Mouse (Mus musculus) intestine, embryonic 16.5 days (tissue): ENCODE data around the gene Ap2a1. TPM values are rescaled to one million over a fixed set of nuclear protein-coding genes. Genes with fewer than 3 reads are reported as not detected.
A peak's percentile ranks its signal among the peaks of the same experiment; 100 is the strongest.

ENCODE experiments used
- ATAC-seq: fragments of 200-750 bp; cut with Nextera tagmentation; 2 replicates; pipeline ENCODE4 v1.8.0; 2017; ENCODE audit warnings: moderate TSS enrichment, moderate library complexity
- H3K27ac ChIP-seq: fragments of 300-500 bp; sonication (generic); 2 replicates; pipeline ENCODE4 v1.5.1; 2014; ENCODE audit warnings: mild to moderate bottlenecking, low read length
- H3K27me3 ChIP-seq: fragments of 300-500 bp; sonication (generic); replicated peaks from 2 replicates; pipeline ENCODE4 v1.6.1; 2014; ENCODE audit warnings: low read length, control low read depth, mixed read lengths; ENCODE audit not compliant: control insufficient read depth, insufficient read depth
- H3K36me3 ChIP-seq: fragments of 300-500 bp; sonication (generic); 2 replicates; pipeline ENCODE4 v1.6.1; 2014; ENCODE audit warnings: low read length, control low read depth; ENCODE audit not compliant: control insufficient read depth, insufficient read depth
- H3K4me1 ChIP-seq: fragments of 300-500 bp; sonication (generic); 2 replicates; pipeline ENCODE4 v1.6.1; 2014; ENCODE audit warnings: low read length, control low read depth, mixed read lengths; ENCODE audit not compliant: control insufficient read depth, insufficient read depth
- H3K4me2 ChIP-seq: fragments of 300-500 bp; sonication (generic); 2 replicates; pipeline ENCODE4 v1.6.1; 2014; ENCODE audit warnings: low read depth, low read length, control low read depth
- H3K4me3 ChIP-seq: fragments of 300-500 bp; sonication (generic); 2 replicates; pipeline ENCODE4 v1.5.1; 2014; ENCODE audit warnings: mild to moderate bottlenecking, low read length
- H3K9ac ChIP-seq: fragments of 300-500 bp; sonication (generic); 2 replicates; pipeline ENCODE4 v1.6.1; 2014; ENCODE audit warnings: low read depth, low read length
- H3K9me3 ChIP-seq: fragments of 300-500 bp; sonication (generic); 2 replicates; pipeline ENCODE4 v1.6.1; 2016; ENCODE audit warnings: low read length, control low read depth; ENCODE audit not compliant: control insufficient read depth
- WGBS: fragments of 180-500 bp; shearing (Covaris S2); extraction: QIAGEN DNeasy Blood & Tissue Kit; methylation state at CpG from one replicate; pipeline ENCODE4 v1.1.7; 2014; 5-methylcytosine and 5-hydroxymethylcytosine counted together
- polyA plus RNA-seq: library from polyadenylated mRNA; unstranded; fragments of >200 nt; fragmentation: Nextera tagmentation; extraction: Ambion mirVana; gene quantifications from 2 replicates; pipeline ENCODE4 v1.2.1, GENCODE M21; 2015

Gene Ap2a1
- polyA plus RNA-seq: 56.8 and 61.2 TPM in 2 replicates

DNA sequence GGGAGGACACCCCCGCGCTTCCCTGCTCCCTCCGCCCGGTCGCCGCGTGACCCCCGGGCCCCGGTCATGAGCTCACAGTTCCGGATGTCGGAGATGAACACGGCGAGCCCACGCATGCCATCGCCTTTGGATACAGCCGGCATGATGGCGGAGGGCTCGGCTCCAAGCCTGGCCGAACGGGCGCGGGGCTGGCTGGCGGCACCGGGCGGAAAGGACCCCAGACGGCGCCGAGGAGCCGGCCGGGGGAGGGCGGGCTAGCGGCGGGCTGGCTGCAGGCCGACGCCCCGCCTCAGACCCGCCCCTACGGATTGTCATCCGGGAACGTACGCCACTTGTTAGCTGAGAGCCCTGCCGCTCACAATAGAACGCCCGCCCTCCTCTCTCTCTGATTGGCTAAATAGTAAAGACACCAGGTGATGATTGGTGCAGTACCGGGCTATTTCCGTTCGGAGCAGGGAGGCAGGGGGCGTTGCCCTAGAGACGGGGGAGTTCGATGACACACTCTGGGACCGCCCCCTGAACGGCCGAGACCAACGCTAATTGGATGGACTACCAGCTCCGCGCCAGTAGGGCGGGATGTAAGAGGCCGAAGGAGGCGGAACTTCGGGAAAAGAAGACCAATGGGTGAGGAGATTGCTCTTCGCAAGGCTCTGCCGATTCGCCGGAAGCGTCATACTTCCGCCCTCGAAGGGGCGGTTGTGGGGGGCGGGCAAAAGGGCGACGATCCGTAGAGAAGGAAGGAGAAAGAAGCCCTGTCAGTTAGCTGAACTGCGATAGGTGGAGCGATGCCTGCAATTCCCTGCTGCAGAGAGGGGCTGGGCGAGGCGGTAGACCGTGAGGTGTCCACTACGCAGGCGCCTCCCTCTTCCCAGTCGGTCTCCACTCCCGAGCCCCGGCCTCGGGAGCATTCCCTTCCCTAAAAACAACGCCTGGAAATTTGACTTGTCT lies at the start of gene Ap2a1:
TSS of gene Ap2a1 (minus strand) at position 293 of the 948 bp plus-strand sequence.
- under 1% methylated on average over 84 of the region's 84 CpGs for WGBS
- peak within 1 kb of the TSS; percentile 95 for H3K9ac ChIP-seq
- no peaks in the 10 kb centered on the region for H3K9me3 ChIP-seq
- no peaks in the 10 kb centered on the region for H3K36me3 ChIP-seq
- H3K4me1 ChIP-seq: peaks cover 16% of the 10 kb centered on the region
- peak within 1 kb of the TSS; percentile 95 for H3K4me3 ChIP-seq
- ATAC-seq: peak; percentile 99
- H3K27ac ChIP-seq: peak within 1 kb of the TSS; percentile 87
- H3K4me2 ChIP-seq: peak within 1 kb of the TSS; percentile 73
- no peaks in the 10 kb centered on the region for H3K27me3 ChIP-seq

DNA sequence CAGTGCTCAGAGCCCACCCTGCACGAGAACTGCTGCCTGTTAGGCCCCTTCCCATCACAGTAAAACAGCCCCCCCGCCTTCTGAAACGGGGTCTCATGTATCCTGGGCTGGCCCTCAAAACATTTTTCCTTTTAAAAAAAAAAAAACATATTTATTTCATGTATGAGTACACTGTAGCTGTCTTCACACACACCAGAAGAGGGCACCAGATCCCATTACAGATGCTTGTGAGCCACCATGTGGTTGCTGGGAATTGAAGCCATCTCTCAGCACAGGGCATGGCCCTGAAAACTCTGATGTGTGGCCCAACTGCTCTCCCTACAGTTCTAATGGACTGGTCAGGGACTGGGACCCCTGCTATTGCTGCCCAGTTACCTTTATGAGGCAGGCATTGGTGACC lies 49.0 kb upstream of the Ap2a1 start:
- 86% methylated on average over 3 of the region's 3 CpGs for WGBS
- Histone ChIP-seq H3K4me2 (no peak overlapping the region), H3K9me3 (no peaks in the 10 kb centered on the region), H3K4me1 (peaks cover 11% of the 10 kb centered on the region), H3K4me3 (no peak overlapping the region), H3K9ac (no peak overlapping the region), H3K27ac (no peak overlapping the region), H3K27me3 (no peaks in the 10 kb centered on the region), H3K36me3 (peaks cover 46% of the 10 kb centered on the region)
- ATAC-seq: no peak

DNA sequence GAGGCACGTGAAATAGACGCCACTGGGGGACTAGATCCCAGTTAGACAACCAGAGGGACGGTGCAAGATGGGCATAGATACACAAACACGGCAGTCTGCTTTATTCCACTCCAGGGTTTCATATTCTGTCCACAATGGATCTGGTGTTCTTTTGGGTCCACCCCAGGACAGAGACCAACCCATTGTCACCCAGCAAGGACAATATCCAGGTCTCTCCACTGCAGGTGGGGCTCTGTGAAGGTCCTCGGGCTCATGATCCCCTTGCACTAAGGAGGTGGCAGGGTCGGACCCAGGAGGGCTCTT lies 45.8 kb upstream of the Ap2a1 start:
- Histone ChIP-seq H3K36me3 (peaks cover 26% of the 10 kb centered on the region), H3K4me1 (peaks cover 22% of the 10 kb centered on the region), H3K4me2 (peak overlapping the region; percentile 66; the same call in 1 of the 2 replicates), H3K4me3 (no peak overlapping the region), H3K27ac (peak overlapping the region; percentile 39; the same call in 1 of the 2 replicates), H3K9me3 (no peaks in the 10 kb centered on the region), H3K27me3 (no peaks in the 10 kb centered on the region), H3K9ac (no peak overlapping the region)
- WGBS: 19% methylated on average over 6 of the region's 6 CpGs
- no peak for ATAC-seq

DNA sequence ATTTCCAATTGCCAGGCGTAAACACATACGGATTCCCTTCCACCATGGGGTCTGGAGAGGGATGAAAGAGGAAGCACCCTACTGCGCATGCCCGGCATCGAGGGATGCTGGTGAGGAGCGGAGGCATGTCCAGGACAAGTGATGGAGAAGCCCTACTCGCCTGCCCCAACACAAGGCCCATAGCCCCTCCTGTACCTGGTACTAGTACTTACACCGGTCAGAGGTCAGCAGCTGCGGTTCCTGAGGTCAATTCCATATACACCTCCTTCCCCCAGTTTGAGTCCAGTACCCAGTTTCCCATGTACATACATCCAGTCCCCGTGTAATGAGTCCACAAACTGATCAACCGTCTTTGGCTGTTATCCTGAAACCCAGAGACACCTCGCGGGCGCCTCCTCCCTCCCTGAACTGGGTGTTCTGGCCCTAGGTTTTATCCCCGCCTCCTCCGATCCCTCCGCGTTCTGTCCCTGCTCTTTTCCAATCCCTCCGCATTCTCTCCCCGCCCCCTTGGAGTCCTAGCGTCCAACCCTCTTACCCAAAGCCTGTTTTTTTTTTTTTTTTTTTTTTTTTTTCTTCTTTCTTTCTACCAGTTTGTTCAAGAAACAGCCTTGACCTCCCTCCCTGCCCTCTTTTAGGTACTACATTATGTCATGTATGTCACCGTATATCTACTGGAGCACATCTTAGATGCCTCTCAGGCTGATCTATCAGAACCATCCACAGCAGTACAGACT lies 45.3 kb upstream of the Ap2a1 start, which contains the start of gene Cpt1c:
TSS of gene Cpt1c (minus strand) at position 469 of the 734 bp plus-strand sequence.
- peak within 1 kb of the TSS; percentile 52 for H3K4me3 ChIP-seq
- H3K9ac ChIP-seq: peak within 1 kb of the TSS; percentile 59
- WGBS: 3% methylated on average over 22 of the region's 22 CpGs
- peaks cover 25% of the 10 kb centered on the region for H3K36me3 ChIP-seq
- H3K27me3 ChIP-seq: no peaks in the 10 kb centered on the region
- no peaks in the 10 kb centered on the region for H3K9me3 ChIP-seq
- peaks cover 22% of the 10 kb centered on the region for H3K4me1 ChIP-seq
- peak within 1 kb of the TSS; percentile 66 for H3K4me2 ChIP-seq
- H3K27ac ChIP-seq: peak within 1 kb of the TSS; percentile 76
- peak; percentile 4; the same call in 1 of the 2 replicates for ATAC-seq

DNA sequence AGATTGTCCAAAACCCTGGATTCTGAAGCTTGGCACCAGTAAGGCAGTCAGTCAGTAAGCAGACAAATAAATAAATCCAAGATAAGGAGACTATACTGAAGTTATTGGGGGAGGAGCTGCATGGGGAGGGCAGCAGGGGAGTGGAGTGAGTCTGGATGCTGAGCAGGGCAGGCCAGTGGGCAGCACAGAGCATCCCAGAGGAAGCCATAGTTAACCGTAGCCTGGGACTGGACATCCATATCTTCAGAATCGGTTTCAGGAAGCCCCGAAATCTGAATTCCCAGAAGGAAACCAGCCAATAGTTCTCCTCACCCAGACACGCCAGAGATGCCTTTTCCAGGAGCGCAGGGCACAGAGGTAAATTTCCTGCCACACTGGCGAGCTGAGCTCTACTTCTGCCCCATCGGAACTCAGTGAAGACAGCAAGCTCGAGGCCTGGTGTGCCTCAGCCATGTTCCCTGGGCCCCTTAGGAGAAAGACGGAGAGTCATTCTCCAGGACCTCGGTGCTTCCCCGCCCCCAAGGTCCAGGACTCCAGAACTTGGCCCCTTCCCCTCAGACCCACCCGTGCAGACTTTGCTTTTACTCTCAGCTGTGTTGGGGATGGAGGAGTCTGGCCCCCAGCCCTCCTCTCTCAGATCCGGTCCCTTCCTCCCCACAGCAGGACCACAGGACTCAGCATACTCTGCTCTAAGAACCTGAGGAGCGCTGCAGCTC lies 44.3 kb upstream of the Ap2a1 start:
- Histone ChIP-seq H3K27ac (peak overlapping the region; percentile 8), H3K36me3 (peaks cover 17% of the 10 kb centered on the region), H3K4me3 (peak overlapping the region; percentile 52), H3K4me2 (peak overlapping the region; percentile 66), H3K9ac (peak overlapping the region; percentile 54), H3K27me3 (no peaks in the 10 kb centered on the region), H3K4me1 (peaks cover 22% of the 10 kb centered on the region), H3K9me3 (no peaks in the 10 kb centered on the region)
- WGBS: 44% methylated on average over 14 of the region's 14 CpGs
- no peak for ATAC-seq

- H3K4me2 ChIP-seq: peak overlapping the region; percentile 95
Observed at GRCm38 (mm10) chr7:44971142-44971541, 41.8 kb upstream of the Ap2a1 start.

GRCm38 (mm10) chr7:44970231-44970691 lies 41.0 kb upstream of the Ap2a1 start:
- ATAC-seq: peak; percentile 97
- WGBS: 0% methylated on average over 36 of the region's 36 CpGs
- peak overlapping the region; percentile 64 for H3K4me3 ChIP-seq

More at GRCm38 (mm10) chr7:44971142-44971541, 41.8 kb upstream of the Ap2a1 start:
- H3K27me3 ChIP-seq: no peaks in the 10 kb centered on the region
- H3K27ac ChIP-seq: peak overlapping the region; percentile 87; the same call in 1 of the 2 replicates
- no peak for ATAC-seq
- peaks cover 22% of the 10 kb centered on the region for H3K4me1 ChIP-seq
- H3K4me3 ChIP-seq: peak overlapping the region; percentile 64
- H3K36me3 ChIP-seq: peaks cover 4% of the 10 kb centered on the region; the same call in 1 of the 2 replicates
- WGBS: 59% methylated on average over 7 of the region's 7 CpGs
- H3K9ac ChIP-seq: peak overlapping the region; percentile 75; the same call in 1 of the 2 replicates
- no peaks in the 10 kb centered on the region for H3K9me3 ChIP-seq

GRCm38 (mm10) chr7:44966638-44967037 lies 37.3 kb upstream of the Ap2a1 start:
- Histone ChIP-seq H3K36me3 (no peaks in the 10 kb centered on the region), H3K4me2 (no peak overlapping the region), H3K27me3 (no peaks in the 10 kb centered on the region), H3K9me3 (no peaks in the 10 kb centered on the region), H3K9ac (no peak overlapping the region), H3K4me1 (peaks cover 9% of the 10 kb centered on the region), H3K27ac (no peak overlapping the region), H3K4me3 (no peak overlapping the region)
- WGBS: 60% methylated on average over 15 of the region's 15 CpGs
- no peak for ATAC-seq

More at GRCm38 (mm10) chr7:44970231-44970691, 41.0 kb upstream of the Ap2a1 start:
- Histone ChIP-seq H3K4me2 (peak overlapping the region; percentile 95), H3K9me3 (no peaks in the 10 kb centered on the region), H3K4me1 (peaks cover 22% of the 10 kb centered on the region), H3K9ac (peak overlapping the region; percentile 75), H3K36me3 (no peaks in the 10 kb centered on the region), H3K27me3 (no peaks in the 10 kb centered on the region), H3K27ac (peak overlapping the region; percentile 87)
